Mouse (Mus musculus): ENCODE results near the gene Smco1. TPM values are rescaled to one million over a fixed set of nuclear protein-coding genes. Genes with fewer than 3 reads are reported as not detected.

Smco1 gene
- polyA plus RNA-seq, 1 experiment from 2014 or later, result not detected

DNA sequence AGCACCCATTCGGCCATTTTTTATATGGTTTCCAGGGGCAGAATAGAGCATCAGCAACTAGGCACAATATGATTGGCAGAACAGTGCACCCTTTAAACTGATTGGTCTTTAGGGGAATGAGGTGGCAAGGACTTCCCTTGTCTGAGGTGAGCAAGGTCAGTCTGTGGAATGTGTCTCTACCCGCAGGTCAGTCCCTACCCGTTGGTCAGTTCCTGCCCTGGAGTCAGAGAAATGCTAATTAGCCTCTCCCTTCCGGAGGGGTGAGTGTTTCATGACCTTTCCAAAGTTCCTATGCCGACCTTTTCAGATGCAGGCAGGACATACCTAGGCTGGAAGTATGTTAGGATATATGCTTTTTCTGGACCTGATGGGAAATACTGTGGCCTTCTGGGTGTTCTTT lies 41.1 kb downstream of the Smco1 start:
- 53% methylated on average over 5 of the region's 5 CpGs for WGBS
- Histone ChIP-seq H3K4me1 (replicated peaks) (peaks cover 5% of the 10 kb centered on the region; the same call in 1 of the 2 replicates), H3K36me3 (no peaks in the 10 kb centered on the region), H3K27me3 (replicated peaks) (no peaks in the 10 kb centered on the region), H3K27ac (ENCODE audit: poor library complexity, severe bottlenecking) (no peak overlapping the region), H3K4me3 (no peak overlapping the region), H3K9ac (no peak overlapping the region), H3K9me3 (replicated peaks) (no peaks in the 10 kb centered on the region), H3K4me2 (no peak overlapping the region)
- no peak for ATAC-seq (ENCODE audit: insufficient number of reproducible peaks, low FRiP score)

DNA sequence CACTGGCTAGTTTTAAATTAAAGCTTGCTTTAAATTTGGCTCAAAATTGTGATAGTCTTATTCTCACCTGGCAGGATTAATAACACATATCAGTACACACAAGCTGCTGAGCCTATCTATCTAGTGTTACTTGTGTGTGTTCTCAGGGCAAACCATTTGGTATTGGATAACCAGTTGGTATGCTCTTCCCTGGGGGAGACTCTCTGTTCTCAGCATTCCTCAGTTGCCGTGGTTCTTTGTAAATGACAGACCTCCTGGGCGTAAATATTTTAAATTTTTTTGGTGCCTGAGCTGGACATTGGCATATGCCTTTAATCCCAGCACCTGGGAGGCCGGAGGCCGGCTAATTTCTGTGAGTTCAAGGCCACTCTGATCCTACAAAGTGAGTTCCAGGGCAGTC lies 41.6 kb downstream of the Smco1 start:
- no peak overlapping the region for H3K27ac ChIP-seq (ENCODE audit: poor library complexity, severe bottlenecking)
- no peak for ATAC-seq (ENCODE audit: insufficient number of reproducible peaks, low FRiP score)
- no peak overlapping the region for H3K4me2 ChIP-seq
- H3K4me3 ChIP-seq, result no peak overlapping the region
- no peaks in the 10 kb centered on the region for H3K9me3 ChIP-seq (replicated peaks)
- H3K36me3 ChIP-seq, result no peaks in the 10 kb centered on the region
- WGBS, result 72% methylated on average over 4 of the region's 4 CpGs
- H3K27me3 ChIP-seq (replicated peaks), result no peaks in the 10 kb centered on the region
- H3K4me1 ChIP-seq (replicated peaks), result peaks cover 5% of the 10 kb centered on the region; the same call in 1 of the 2 replicates
- H3K9ac ChIP-seq, result no peak overlapping the region

DNA sequence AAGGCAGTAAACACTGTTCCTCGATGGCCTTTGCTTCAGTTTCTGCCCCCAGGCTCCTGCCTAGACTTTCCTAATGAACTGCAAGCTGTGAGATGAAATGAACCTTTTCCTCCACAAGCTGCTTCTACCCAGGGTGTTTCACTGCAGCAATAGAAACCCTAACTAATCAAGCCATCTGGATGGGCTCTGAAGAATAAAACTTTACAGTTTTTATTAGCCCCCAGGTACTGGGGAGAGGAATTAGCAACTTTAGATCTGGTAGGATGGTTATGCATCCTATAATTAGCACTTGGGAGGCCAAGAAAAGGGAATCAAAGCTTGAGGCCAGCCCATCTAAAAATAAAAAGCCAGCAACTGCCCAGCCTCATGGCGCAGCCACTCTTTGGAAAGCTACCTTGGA lies 45.3 kb downstream of the Smco1 start:
- H3K9me3 ChIP-seq (replicated peaks), result 0 out of 2 replicates have a peak, but pooled peaks cover 6% of the 10 kb centered on the region
- H3K27ac ChIP-seq (ENCODE audit: poor library complexity, severe bottlenecking), result no peak overlapping the region
- H3K4me1 ChIP-seq (replicated peaks), result peaks cover 5% of the 10 kb centered on the region; the same call in 1 of the 2 replicates
- ATAC-seq (ENCODE audit: insufficient number of reproducible peaks, low FRiP score), result no peak
- 65% methylated on average over 2 of the region's 2 CpGs for WGBS
- H3K9ac ChIP-seq, result no peak overlapping the region
- no peak overlapping the region for H3K4me2 ChIP-seq
- no peaks in the 10 kb centered on the region for H3K27me3 ChIP-seq (replicated peaks)
- no peak overlapping the region for H3K4me3 ChIP-seq
- no peaks in the 10 kb centered on the region for H3K36me3 ChIP-seq

DNA sequence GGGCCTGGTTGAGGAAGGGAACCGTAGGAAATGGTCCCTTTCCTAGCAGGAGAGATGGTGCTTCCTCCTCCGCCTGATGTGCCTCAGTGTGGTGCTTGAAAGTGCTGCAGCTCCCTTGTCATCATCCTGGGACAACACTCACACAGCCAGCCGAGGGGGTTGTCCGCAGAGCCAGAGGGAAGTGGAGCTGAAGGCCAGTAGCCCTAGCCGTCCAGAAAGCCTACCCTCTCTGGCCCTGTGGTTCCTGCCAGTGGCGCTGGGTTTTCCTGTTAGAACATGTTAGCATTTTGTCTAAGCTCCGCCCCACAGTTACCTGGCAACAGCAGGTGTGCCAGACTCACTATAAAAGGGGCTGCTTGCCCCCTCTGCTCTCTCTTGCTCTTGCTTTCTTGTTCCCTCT lies 52.7 kb downstream of the Smco1 start:
- no peak overlapping the region for H3K27ac ChIP-seq (ENCODE audit: poor library complexity, severe bottlenecking)
- no peak overlapping the region for H3K9ac ChIP-seq
- no peaks in the 10 kb centered on the region for H3K27me3 ChIP-seq (replicated peaks)
- H3K9me3 ChIP-seq (replicated peaks), result no peaks in the 10 kb centered on the region
- WGBS, result 26% methylated on average over 7 of the region's 7 CpGs
- no peak for ATAC-seq (ENCODE audit: insufficient number of reproducible peaks, low FRiP score)
- H3K4me3 ChIP-seq, result no peak overlapping the region
- no peaks in the 10 kb centered on the region for H3K36me3 ChIP-seq
- 0 out of 2 replicates have a peak overlapping the region, but pooled peaks have one; percentile 3 for H3K4me2 ChIP-seq
- 0 out of 2 replicates have a peak, but pooled peaks cover 3% of the 10 kb centered on the region for H3K4me1 ChIP-seq (replicated peaks)

MicroRNAs within 50 kb of the gene (microRNA counts, 519-probe panel; counts per million panel counts)
- not detected for microRNA mmu-miR-1946a

Small RNA genes within 50 kb of the gene (microRNA-seq; reads per million reads assigned to microRNA genes)
- gene Mir1946a, result not detected

Other genes starting within 250 kb of the Smco1 start
- 34.8 and 36.2 TPM in 2 replicates for gene Pak2, start 192.1 kb upstream of the Smco1 start, polyA plus RNA-seq (2016; fragmentation: Nextera tagmentation; extraction: Ambion mirVana)
- gene Pigx, start 171.7 kb upstream of the Smco1 start, polyA plus RNA-seq (2016; fragmentation: Nextera tagmentation; extraction: Ambion mirVana), result 76.0 and 76.1 TPM in 2 replicates
- gene Cep19, start 171.7 kb upstream of the Smco1 start, polyA plus RNA-seq (2016; fragmentation: Nextera tagmentation; extraction: Ambion mirVana), result 20.9 and 22.7 TPM in 2 replicates
- gene Nrros, start 105.9 kb upstream of the Smco1 start, polyA plus RNA-seq (2016; fragmentation: Nextera tagmentation; extraction: Ambion mirVana), result 5.2 and 6.1 TPM in 2 replicates
- not detected in 2 replicates for gene Bex6, start 91.6 kb upstream of the Smco1 start, polyA plus RNA-seq (2016; fragmentation: Nextera tagmentation; extraction: Ambion mirVana)
- gene Fbxo45, start 24.3 kb upstream of the Smco1 start, polyA plus RNA-seq (2016; fragmentation: Nextera tagmentation; extraction: Ambion mirVana), result 14.9 and 16.2 TPM in 2 replicates
- 11.9 and 12.5 TPM in 2 replicates for gene Wdr53, start 24.2 kb upstream of the Smco1 start, polyA plus RNA-seq (2016; fragmentation: Nextera tagmentation; extraction: Ambion mirVana)
- gene Rnf168, start 6.0 kb downstream of the Smco1 start, polyA plus RNA-seq (2016; fragmentation: Nextera tagmentation; extraction: Ambion mirVana), result 26.6 and 27.3 TPM in 2 replicates
- gene Ubxn7, start 60.8 kb downstream of the Smco1 start, polyA plus RNA-seq (2016; fragmentation: Nextera tagmentation; extraction: Ambion mirVana), result 24.2 and 24.6 TPM in 2 replicates
- not detected in 2 replicates for gene Tm4sf19, start 129.0 kb downstream of the Smco1 start, polyA plus RNA-seq (2016; fragmentation: Nextera tagmentation; extraction: Ambion mirVana)
- gene Tctex1d2, start 148.2 kb downstream of the Smco1 start, polyA plus RNA-seq (2016; fragmentation: Nextera tagmentation; extraction: Ambion mirVana), result 21.6 and 27.1 TPM in 2 replicates
- 43.2 and 48.9 TPM in 2 replicates for gene Pcyt1a, start 159.5 kb downstream of the Smco1 start, polyA plus RNA-seq (2016; fragmentation: Nextera tagmentation; extraction: Ambion mirVana)
- gene Slc51a, start 216.4 kb downstream of the Smco1 start, polyA plus RNA-seq (2016; fragmentation: Nextera tagmentation; extraction: Ambion mirVana), result 2.1 and 2.9 TPM in 2 replicates
- not detected in 2 replicates for gene Zdhhc19, start 224.8 kb downstream of the Smco1 start, polyA plus RNA-seq (2016; fragmentation: Nextera tagmentation; extraction: Ambion mirVana)